Mouse (Mus musculus): Measurements from ENCODE around the gene Knop1. TPM values are rescaled to one million over a fixed set of nuclear protein-coding genes. Genes with fewer than 3 reads are reported as not detected.

Gene Knop1
- total RNA-seq, 2 experiments from 2014 or later = 42.8 to 46.3 TPM

DNA sequence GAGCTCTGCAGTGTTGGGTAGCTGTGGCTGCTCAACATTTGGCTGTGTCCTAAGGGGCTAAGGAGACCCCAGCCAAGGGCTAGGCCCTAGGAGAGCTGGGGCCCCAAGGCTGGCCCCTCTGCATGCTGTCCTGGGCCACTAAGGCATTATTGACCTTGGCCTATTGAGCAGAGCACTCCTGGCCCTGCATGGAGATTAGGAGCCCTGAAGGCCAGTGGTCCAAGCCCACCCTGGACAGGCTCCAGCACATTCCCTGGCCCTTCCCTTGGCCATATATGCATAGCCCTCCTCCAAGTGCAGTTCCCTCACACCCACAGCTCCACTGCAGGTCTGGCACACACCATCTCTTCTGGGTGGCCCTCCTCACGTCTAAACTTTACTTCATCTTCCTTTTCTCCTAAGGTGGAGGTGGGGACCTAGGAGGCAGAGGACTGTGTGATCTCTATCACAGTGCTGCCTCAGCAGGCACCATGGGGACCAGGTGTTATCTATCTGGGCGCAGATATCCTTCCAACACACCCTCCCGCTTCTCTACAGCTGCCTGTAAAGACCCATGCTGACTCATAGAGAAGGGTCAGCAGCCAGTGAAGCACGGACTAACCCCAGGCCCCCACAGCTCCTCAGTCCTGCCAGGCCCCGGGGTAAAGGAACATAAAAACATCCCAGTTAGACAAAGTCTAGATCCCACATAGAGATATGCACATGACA, 6.4 kb downstream of the Knop1 start:
- intact Hi-C loops (cut with DNase I) = no loop called here

DNA sequence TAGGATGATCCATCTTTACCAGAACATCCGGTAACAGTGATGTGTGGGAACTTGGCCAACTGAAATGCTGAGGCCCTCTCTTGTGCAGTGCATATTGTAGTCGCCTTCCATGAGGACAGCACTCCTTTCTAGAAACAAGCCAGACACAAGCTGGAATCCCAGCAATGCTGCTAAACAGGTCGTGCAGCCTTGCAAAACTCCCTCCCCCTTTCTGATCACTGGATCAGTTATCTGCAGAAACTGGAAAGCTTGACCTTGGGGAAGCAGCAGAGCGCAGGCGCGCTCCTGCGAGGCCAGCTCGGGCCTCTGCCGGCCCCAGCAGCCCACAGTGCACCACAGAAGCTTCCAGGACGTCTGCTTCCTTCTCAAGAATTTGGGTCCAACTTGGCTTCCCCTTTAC, 7.3 kb downstream of the Knop1 start:
- intact Hi-C loops (cut with DNase I) = no loop called here
- DNase-seq = no peak

More for the DNA sequence above, 6.4 kb downstream of the Knop1 start:
- DNase-seq = no peak

DNA sequence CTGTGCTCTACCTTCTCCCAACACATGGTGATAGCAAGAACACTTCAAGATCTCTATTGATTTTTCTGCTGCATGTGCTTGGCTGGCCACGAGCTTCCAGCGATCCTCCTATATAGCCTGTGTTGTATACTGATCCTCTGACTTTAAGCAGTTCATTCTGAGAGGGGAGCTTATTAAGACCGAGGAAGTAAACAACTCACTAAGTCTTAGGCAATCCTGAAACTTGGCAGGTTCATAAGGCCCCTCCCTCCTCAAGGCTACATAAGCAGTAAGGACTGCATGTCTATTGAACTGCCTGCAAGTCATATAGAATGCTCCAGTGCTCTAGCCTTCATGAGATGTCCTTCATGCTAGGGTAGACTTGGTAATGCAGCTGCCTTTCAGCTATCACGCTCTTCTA, 9.7 kb downstream of the Knop1 start:
- DNase-seq = no peak
- intact Hi-C loops (cut with DNase I) = no loop called here

DNA sequence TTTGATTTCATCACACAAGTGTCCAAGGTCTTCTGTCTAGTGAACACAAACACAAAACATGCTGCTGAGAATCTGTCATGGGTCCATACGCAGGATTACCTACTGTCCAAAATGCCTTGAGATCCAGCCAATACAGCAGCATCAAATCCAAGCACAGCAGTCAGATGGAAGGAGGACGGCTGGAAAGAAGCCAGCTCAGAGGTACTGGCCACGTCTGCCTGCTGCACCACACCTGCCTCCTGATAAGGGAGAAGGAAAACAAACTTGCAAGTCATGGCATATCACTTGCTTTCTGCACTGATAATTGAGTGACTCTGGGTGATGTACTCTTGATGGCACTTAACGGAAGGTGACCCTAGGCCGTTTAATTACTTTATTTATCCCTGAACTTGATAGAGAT, 10.9 kb downstream of the Knop1 start:
- intact Hi-C loops (cut with DNase I) = no loop called here
- DNase-seq = no peak

DNA sequence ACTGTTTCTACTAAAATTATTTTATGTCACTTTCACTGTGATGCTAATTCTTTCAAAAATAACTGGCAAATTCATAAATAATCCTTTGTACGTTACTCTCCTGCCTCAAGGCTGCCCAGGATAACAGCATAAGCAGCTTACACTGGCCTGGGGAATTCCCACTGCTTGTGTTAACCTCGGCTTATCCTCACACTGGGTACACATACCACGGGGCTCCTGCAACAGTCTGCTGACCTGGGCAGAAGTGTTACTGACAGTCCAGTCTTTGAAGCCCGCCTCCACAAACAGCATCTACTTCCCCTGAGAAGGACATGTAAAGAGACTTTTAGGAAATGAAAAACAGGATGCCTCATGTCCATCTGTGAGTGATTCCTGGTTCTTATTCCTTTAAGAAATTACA, 13.1 kb downstream of the Knop1 start:
- no peak for DNase-seq
- intact Hi-C loops (cut with DNase I) = no loop called here

DNA sequence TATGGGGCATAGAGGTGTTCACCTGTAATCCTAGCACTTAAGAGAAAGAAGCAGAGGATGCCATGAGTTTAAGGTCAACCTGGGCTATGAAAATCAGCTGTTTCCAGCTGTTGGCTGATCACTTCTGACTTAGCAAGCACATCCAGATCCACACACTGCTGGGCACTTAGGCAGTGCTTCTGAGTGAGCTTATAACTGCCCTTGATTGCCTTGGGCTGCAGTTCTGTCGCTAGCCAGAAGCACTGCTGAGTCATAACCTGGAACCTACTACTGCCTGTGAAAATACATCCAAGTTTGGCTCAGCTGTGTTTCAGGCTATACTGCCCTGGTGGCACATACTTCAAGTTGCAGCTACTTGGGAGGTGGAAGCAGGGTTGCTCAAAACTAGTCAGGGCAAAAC, 14.3 kb downstream of the Knop1 start:
- no peak for DNase-seq
- intact Hi-C loops (cut with DNase I) = no loop called here

DNA sequence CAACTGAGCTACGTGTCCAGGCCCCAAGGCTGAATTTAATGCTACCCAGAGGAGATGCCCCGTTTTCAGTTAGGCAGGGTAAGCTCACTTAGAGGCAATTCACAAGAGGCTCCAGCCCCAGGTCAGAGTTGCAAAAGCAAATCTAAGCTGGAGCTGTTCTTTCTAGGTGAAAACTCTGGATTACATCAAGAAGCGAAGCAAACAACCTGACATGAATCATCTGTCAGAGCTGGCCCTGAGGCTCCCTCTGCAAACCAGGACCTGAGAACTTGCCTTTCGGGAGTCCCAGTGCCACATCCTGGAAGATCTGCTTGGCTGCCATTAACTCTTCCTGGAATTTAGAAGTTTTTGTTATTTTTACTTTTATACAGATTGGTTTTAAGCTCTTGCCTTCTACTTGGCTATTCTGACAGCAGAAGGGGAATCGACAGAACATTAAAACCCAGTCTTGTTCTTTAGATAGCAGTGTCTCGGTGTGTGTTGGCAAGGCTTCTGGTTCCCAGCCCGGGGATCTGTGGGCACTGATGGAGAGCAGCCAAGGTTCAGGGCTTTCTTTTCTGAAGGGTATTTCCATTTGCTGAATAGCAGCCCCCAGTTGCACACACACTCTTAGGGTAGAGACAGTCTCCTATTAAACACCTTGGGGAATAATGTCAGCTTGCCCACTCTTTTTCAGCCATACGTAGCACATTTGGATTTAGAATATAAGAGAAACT, 14.9 kb downstream of the Knop1 start:
- intact Hi-C loops (cut with DNase I) = no loop called here
- peak; percentile 63 for DNase-seq

DNA sequence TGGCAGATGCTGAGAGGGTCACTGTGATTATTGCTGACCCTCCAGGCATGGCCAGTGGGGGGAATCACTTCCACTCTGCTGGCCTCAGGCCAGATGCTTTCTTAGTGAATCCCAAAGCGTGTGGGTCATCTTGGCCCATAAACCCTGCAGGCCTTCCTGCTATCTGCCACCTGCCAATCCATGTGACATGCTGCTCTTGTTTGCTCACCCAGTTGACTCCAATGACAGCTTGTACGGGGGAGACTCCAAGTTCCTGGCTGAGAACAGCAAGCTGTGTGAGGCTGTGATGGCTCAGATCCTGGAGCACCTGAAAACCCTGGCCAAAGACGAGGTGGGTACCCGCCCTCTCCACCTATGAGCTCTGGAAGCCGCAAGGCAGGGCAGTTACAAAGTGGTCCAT, 18.2 kb downstream of the Knop1 start:
- intact Hi-C loops (cut with DNase I) = no loop called here
- no peak for DNase-seq

DNA sequence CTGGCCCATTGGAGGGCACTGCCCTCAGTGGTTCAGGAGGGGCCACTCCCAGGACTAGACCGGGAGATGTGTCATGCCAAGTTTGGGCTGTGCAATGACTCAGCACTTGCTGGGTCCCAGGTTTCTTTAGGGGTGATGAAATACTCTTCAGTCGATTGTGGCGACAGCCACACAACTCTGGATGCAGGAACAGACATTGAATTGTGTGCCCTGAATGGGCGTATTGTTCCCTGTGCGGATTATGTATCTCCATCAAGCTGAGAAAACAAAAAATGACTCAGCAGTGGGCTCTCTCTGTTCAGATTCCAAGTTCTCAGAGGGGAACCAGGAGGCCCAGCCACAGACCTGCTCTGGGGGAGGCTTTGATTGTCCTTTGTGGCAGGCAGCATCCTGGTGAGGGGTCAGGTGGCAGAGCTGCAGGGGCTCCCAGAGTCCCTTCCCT, 28.1 kb downstream of the Knop1 start:
- no peak for DNase-seq

DNA sequence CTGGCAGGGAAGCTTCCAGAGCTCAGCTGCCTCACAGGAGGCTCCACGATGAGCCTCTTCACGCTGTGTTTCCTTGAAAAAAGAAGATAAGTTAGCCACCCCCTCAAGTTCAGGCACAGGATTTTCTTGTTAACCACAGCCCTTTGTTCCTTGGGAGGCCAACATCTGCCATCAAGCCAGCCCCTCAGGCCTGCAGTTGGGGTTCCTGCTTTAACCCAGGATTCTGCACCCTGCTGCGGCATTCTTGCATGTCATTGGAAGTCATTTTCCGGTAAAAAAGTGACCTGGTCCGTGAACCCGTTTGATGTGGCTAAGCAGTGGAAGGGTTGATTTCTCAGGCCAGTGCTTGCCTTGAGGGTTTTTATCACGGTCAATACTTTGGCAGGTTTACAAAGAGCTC, 31.6 kb downstream of the Knop1 start:
- intact Hi-C loops (cut with DNase I) = no loop called here
- no peak for DNase-seq

More for the DNA sequence above, 28.1 kb downstream of the Knop1 start:
- intact Hi-C loops (cut with DNase I) = no loop called here

DNA sequence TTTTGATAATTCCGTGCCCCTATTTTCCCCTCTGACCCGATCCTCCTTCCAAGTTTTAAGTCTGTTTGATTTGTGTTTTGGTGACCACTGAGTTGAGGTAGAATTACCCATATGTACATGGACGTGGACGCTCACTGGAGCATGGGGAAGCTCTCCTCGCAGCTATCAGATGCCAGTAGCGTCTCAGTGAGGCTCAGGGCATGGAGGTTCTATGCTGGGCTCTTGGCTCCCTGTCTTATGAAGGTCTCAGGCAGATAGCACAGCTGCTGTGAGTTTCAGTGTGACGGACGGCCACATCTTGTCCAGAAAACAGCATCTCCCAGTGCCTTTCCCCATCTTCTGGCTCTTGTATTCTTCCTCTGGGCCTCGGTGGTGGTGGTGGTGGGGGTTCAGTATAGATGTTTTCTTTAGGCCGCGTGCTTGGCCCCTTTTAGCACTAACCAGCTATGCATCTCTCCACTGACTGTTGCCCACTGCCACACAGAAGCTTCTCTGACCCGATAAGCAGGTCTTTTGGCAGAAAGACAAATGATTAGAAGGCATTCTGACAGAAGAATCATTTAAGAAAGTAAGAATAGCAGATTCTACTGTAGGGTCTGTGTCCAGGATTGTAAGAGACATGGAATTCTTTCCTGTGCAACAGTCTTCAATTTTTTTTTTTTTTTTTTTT, 34.0 kb downstream of the Knop1 start:
- no peak for DNase-seq
- intact Hi-C loops (cut with DNase I) = no loop called here

DNA sequence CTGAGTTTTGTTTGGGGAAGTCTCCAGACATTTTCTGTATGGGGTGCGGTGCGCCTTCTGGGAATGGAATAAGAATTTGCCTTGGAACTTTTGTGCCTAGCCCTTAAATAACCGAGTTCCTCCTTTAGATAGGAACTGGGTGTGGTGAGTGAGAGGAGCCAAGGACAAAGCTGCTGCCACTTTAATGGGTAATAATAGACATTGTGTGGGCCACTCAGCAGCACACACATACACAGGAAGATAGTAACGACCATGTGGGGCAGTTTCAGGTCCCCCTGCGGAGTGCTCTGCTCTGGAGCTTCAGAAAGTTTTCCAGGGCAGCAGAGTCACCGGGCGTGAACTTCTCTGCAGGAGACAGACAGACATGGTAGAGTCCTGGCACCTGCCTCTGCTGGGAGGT, 34.7 kb downstream of the Knop1 start:
- intact Hi-C loops (cut with DNase I) = no loop called here
- no peak for DNase-seq

DNA sequence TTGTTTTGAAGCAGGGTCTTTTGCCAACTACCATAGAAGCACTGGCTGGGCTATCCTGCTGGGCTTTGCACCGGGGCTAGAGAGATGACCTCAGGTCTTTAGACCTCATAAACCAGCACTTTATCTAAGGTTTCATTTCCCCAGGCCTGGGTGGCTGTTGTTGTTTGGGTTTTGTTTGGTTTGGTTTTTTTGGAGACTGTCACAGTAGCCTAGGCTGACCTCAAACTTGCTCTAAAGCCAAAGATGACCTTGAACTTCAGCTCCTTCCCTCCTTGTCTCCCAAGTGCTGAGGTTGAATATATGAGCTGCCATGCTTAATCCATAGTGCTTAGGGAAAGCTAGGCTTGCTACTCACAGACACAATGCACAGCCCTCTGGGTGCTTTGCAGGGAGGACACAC, 36.4 kb downstream of the Knop1 start:
- intact Hi-C loops (cut with DNase I) = no loop called here
- no peak for DNase-seq

DNA sequence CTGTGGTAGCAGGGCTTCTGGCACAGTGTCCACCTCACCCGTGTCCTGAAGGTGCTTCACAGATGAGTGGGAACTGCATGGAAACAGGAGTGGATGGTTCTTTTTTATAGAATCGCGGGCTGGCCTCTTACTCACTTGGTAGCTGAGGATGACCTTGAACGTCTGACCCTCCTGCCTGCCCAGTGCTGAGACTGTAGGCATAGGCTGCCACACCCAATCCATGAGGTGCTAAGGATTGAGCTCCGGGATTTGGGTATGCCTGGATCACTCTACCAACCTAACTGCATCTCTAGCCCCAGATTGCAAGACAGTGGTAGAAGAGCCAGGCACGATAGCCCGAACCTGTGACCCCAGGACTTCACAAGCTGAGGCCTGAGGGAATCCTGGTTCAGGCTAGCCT, 38.3 kb downstream of the Knop1 start:
- intact Hi-C loops (cut with DNase I) = no loop called here

DNA sequence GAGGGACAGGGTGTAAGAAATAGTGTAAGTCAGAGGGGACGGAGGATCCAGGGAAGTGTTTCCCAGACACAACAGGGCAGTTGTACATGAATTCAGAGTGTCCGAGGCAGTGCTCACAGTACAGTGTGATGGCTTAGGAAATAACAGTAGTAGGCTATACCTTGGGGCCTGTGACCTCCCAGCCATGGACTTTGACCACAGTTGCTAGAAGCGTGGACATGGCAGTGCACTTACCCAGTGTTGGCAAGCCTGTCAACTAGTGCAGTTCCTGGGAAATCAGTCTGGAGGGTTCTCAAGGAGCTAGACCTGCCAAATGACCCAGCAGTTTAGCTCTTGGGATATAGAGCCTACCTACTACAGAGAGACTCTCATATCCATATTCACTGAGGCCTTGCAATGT, 39.8 kb downstream of the Knop1 start:
- intact Hi-C loops (cut with DNase I) = no loop called here
- DNase-seq = no peak

More for the DNA sequence above, 38.3 kb downstream of the Knop1 start:
- DNase-seq = no peak

DNA sequence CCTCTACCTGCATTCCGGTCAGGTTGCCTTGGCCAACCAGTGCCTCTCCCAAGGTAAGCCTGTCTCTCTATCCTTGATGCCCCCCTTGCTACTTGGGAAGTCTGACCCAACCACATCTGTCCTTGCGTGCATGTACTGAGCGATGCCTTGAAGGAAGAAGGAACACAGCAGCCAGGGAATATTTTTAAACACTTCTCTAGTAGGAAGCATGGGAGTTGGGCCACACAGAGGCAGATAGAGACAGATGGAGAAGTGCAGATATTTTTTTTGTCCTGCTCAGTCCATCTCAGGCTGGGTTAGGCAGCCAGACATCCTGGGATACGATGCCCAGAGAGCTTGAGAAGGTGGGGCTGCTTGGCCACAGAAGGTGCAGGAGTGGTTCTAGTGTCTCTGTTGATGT, 42.5 kb downstream of the Knop1 start:
- no peak for DNase-seq
- intact Hi-C loops (cut with DNase I) = no loop called here

DNA sequence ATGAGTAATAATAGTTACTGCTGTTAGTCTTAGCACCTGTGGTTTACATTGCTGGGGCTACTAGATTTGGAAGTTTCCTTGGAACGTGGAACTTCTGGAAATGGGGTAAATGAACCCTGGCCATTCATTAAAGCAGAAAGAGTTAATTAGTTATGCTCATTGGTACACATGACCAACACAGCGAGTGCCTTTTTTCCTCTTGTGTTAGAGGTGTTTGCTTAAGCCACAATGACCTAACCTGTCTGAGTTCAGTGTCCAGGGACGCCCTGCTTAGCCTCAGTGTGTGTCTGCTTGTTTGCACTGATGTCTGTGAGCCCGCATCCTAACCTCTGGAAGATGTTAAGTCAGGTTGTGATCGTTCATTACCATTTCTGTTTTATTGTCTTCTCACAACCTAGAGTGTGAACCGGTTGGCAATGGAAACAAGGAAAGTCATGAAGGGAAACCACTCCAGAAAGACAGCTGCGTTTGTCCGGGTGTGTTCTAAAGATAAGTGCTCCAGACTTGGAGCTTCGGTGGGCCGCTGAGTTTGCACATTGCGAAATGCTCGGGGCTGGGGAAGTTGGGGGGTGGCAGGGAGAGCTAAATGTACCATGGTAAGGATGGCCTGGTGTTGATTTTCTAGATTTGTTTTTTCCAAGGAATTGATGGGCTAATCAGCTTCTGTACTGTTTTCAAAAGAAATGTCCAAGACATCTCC, 44.5 kb downstream of the Knop1 start:
- intact Hi-C loops (cut with DNase I) = no loop called here
- DNase-seq = no peak

DNA sequence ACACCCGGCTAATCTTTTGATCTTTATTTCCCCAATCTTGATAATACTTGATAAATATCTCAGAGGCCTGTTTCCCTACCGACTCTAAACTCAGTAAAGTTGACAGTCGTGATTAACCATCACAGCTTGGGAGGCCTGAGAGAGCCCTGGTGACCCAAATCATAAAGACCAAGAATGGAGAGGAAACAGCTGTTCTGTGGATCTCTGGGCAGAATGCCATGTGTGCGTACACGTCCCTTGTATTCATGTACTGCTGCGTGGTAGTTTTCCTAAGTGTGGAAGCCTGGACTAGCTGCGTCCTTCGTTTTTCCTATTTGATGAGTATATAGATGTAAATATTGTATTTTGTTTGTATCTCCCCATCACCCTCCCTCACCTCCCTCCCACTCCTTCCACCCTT, 48.2 kb downstream of the Knop1 start:
- DNase-seq = no peak
- intact Hi-C loops (cut with DNase I) = no loop called here

DNA sequence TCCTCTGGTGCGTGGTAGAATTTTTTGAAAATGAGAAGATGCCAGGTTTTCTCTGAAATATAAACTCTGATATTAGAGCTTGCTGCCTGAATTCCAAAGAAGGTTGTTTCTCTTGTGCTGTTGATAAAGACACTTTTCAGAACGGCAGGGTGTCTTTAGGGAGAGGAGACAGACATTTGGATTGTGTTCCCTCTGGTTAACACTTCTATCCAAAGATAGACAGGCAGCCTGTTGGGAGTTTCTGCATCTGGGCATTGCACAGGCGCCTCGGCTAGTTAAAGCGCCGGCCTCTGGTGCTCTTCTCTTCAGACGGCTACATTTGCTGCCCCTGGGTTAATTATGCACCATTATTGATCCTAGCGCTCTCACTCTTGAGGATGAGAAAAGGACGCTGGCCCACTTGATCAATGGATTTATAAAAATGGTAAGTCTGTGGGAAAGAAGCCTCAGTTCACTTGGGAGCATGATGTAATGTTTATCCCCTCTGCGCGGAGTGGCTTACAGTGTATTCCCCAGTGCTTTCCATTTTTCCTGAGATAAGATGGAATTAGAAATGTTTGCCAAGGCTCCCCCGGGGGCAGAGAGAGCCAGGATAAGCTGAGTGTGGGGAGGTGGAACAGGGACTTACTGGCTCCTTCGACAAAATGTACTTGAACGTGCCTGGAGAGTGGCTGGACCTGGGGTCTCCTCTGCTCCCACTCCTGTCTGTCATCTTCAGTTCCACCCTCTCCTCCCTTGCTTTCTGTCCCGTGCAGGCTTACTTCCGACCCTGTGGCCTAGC, 49.2 kb downstream of the Knop1 start:
- intact Hi-C loops (cut with DNase I) = no loop called here
- DNase-seq = no peak

DNA sequence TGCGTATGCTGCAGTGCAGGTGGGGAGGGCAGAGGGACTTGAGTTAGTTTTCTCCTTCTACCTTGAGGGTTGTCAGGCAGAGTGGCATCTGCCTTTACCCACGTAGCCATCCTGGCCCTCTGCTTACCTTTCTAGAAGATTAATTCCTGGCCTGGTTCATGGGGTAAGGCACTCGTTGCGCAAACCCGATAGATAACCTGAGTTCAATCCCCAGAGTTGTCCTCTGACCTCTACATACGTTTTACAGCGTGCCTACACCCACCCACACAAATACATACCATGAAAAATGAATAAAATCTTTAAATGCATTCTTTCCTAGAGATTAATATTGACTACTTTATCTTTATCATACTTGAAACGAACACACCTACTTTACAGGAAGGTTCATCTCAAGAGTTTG, 52.6 kb downstream of the Knop1 start:
- no peak for DNase-seq
- intact Hi-C loops (cut with DNase I) = no loop called here

DNA sequence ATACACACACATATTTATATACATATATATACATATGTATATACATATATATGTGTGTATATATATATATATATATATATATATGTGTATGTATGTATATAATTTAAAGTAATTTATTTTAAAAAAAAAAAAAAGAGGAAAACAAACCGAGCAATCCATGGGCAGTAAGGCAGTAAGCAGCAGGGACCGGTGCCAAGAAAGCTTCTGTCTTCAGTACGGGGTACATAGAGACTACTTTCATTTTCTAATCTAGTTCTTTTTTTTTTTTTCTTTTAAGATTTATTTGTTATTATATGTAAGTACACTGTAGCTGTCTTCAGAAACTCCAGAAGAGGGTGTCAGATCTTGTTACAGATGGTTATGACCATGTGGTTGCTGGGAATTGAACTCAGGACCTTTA, 54.3 kb downstream of the Knop1 start:
- intact Hi-C loops (cut with DNase I) = no loop called here
- no peak for DNase-seq
